Mouse (Mus musculus): Measurements from ENCODE around the gene Prc1.

- TF ChIP-seq CTCF (IDR thresholded peaks at IDR 0.05; ENCODE audit: extremely low read depth, insufficient read depth, low read length) (no peak), POLR2A (IDR thresholded peaks at IDR 0.05; ENCODE audit: extremely low read depth, insufficient read depth, low read length) (no peak)
These were observed 49.4 kb upstream of the Prc1 start for GRCm38 (mm10) chr7:80244851-80245250.
